Mouse (Mus musculus): ENCODE measurements around the gene G6pc2.

The G6pc2 gene

GRCm38 (mm10) chr2:69210773-69211172, at the start of gene G6pc2:
G6pc2 (plus strand) TSS chr2:69211073.
- ChIA-PET POLR2A (no interaction called here), CTCF (interaction anchor here in 1 of 4 experiments (0.6 kb wide), 1 partner anchor 90 kb away, joined by 4 read pairs; no protein-coding TSS in a partner anchor)

GRCm38 (mm10) chr2:69170395-69171077, 40.3 kb upstream of the G6pc2 start:
- POLR2A ChIA-PET: no interaction called here
- CTCF ChIA-PET: no interaction called here

GRCm38 (mm10) chr2:69175296-69175695, 35.6 kb upstream of the G6pc2 start:
- ChIA-PET POLR2A (interaction anchor here in 2 of 4 experiments (0.6 to 1.0 kb wide), 4 partner anchors 30 to 1445 kb away, joined by 3 to 5 read pairs (median 3); no protein-coding TSS in a partner anchor), CTCF (no interaction called here)

- ChIA-PET CTCF (no interaction called here), POLR2A (no interaction called here)
These were observed 31.2 kb upstream of the G6pc2 start for GRCm38 (mm10) chr2:69179721-69180120.

GRCm38 (mm10) chr2:69187990-69188389, 22.9 kb upstream of the G6pc2 start:
- POLR2A ChIA-PET: interaction anchor here in 3 of 4 experiments (0.7 to 1.6 kb wide), 6 partner anchors 12 to 302 kb away, joined by 3 to 4 read pairs (median 3); no protein-coding TSS in a partner anchor
- CTCF ChIA-PET: interaction anchor here in 1 of 4 experiments (0.6 kb wide), 2 partner anchors 66 to 443 kb away, joined by 5 to 7 read pairs; no protein-coding TSS in a partner anchor

GRCm38 (mm10) chr2:69188732-69189131, 22.1 kb upstream of the G6pc2 start:
- POLR2A ChIA-PET: interaction anchor here in 3 of 4 experiments (0.7 to 1.6 kb wide), 5 partner anchors 12 to 303 kb away, joined by 3 to 4 read pairs (median 3); no protein-coding TSS in a partner anchor
- CTCF ChIA-PET: interaction anchor here in 1 of 4 experiments (0.6 kb wide), 2 partner anchors 65 to 444 kb away, joined by 5 to 7 read pairs; no protein-coding TSS in a partner anchor

- CTCF ChIA-PET: no interaction called here
These were observed 21.7 kb upstream of the G6pc2 start for GRCm38 (mm10) chr2:69189222-69189621.

GRCm38 (mm10) chr2:69191059-69191458, 19.8 kb upstream of the G6pc2 start:
- CTCF ChIA-PET: no interaction called here
- POLR2A ChIA-PET: interaction anchor here in 3 of 4 experiments (0.7 to 1.9 kb wide), 8 partner anchors 10 to 25 kb away, joined by 3 to 10 read pairs (median 3); partner anchors contain the start of gene Spc25 (in 1 of the 3)

More at GRCm38 (mm10) chr2:69189222-69189621, 21.7 kb upstream of the G6pc2 start:
- POLR2A ChIA-PET: interaction anchor here in 1 of 4 experiments (1.6 kb wide), 1 partner anchor 11 kb away, joined by 3 read pairs; no protein-coding TSS in a partner anchor

- CTCF ChIA-PET: no interaction called here
- POLR2A ChIA-PET: interaction anchor here (0.6 to 2.2 kb wide), 6 partner anchors 9 to 79 kb away, joined by 3 to 7 read pairs (median 4); no protein-coding TSS in a partner anchor
These were observed 17.3 kb upstream of the G6pc2 start for GRCm38 (mm10) chr2:69193555-69193954.

- ChIA-PET CTCF (no interaction called here), POLR2A (interaction anchor here in 2 of 4 experiments (0.6 to 2.5 kb wide), 7 partner anchors 11 to 155 kb away, joined by 3 to 10 read pairs (median 4); no protein-coding TSS in a partner anchor)
These were observed 5.7 kb upstream of the G6pc2 start for GRCm38 (mm10) chr2:69205185-69205584.

- ChIA-PET CTCF (no interaction called here), POLR2A (interaction anchor here in 2 of 4 experiments (0.7 to 2.5 kb wide), 21 partner anchors 9 to 424 kb away, joined by 3 to 10 read pairs (median 3); no protein-coding TSS in a partner anchor)
These were observed 5.0 kb upstream of the G6pc2 start, which contains the start of gene Spc25 for GRCm38 (mm10) chr2:69205791-69206351. Spc25 (minus strand) TSS chr2:69206194.

- CTCF ChIA-PET: no interaction called here
- POLR2A ChIA-PET: interaction anchor here in 2 of 4 experiments (0.7 to 2.5 kb wide), 19 partner anchors 8 to 425 kb away, joined by 3 to 10 read pairs (median 3); no protein-coding TSS in a partner anchor
These were observed 4.3 kb upstream of the G6pc2 start for GRCm38 (mm10) chr2:69206523-69206922.

GRCm38 (mm10) chr2:69209684-69210083, 1.2 kb upstream of the G6pc2 start:
- ChIA-PET CTCF (no interaction called here), POLR2A (interaction anchor here in 1 of 4 experiments (0.6 to 1.6 kb wide), 5 partner anchors 9 to 387 kb away, joined by 3 to 4 read pairs (median 3); no protein-coding TSS in a partner anchor)

GRCm38 (mm10) chr2:69212652-69213051, 1.8 kb downstream of the G6pc2 start:
- ChIA-PET CTCF (no interaction called here), POLR2A (interaction anchor here in 2 of 4 experiments (0.6 to 1.0 kb wide), 3 partner anchors 10 to 353 kb away, joined by 3 to 7 read pairs (median 5); no protein-coding TSS in a partner anchor)

GRCm38 (mm10) chr2:69215242-69215641, 4.4 kb downstream of the G6pc2 start:
- CTCF ChIA-PET: no interaction called here

GRCm38 (mm10) chr2:69221868-69222416, 11.1 kb downstream of the G6pc2 start:
- POLR2A ChIA-PET: interaction anchor here in 1 of 4 experiments (1.4 kb wide), 1 partner anchor 16 kb away, joined by 3 read pairs; the partner anchor contains the start of gene Spc25
- CTCF ChIA-PET: no interaction called here

More at GRCm38 (mm10) chr2:69215242-69215641, 4.4 kb downstream of the G6pc2 start:
- POLR2A ChIA-PET: interaction anchor here in 1 of 4 experiments (1.5 kb wide), 1 partner anchor 9 kb away, joined by 5 read pairs; the partner anchor contains the start of gene Spc25

GRCm38 (mm10) chr2:69222815-69223214, 11.9 kb downstream of the G6pc2 start:
- ChIA-PET POLR2A (interaction anchor here in 1 of 4 experiments (0.8 to 1.2 kb wide), 2 partner anchors 9 to 17 kb away, joined by 3 read pairs; partner anchors contain the start of gene Spc25), CTCF (no interaction called here)

- ChIA-PET CTCF (no interaction called here), POLR2A (interaction anchor here in 1 of 4 experiments (0.5 kb wide), 1 partner anchor 402 kb away, joined by 3 read pairs; no protein-coding TSS in a partner anchor)
These were observed 13.9 kb downstream of the G6pc2 start for GRCm38 (mm10) chr2:69224724-69225123.

- CTCF ChIA-PET: no interaction called here
- POLR2A ChIA-PET: interaction anchor here in 1 of 4 experiments (2.8 kb wide), 1 partner anchor 21 kb away, joined by 10 read pairs; the partner anchor contains the start of gene Spc25
These were observed 16.0 kb downstream of the G6pc2 start for GRCm38 (mm10) chr2:69226876-69227275.

All from embryonic stem cell, embryonic (primary cell).